ENCODE assay signal across 12 mouse cellular contexts in the genomic region with DNA sequence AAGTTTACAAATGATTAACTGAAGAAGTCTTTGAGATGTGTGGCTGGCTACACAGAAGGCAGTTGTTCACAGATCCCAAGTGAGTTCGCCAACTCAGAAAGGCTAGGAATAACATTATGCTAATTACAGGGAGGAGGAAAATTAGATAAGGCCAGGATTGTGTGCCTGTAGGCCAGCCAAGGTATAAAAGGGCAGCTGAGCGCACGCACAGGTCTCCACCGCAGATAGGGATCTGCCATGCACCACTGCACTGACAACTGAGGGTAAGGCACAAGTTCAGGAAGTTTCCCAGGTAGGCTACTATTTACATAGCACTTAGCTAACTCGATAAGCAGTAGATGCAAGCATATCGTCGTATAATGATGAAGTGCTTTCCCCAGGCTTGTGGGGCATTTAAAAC. TPM values are rescaled to one million over a fixed set of nuclear protein-coding genes. Genes with fewer than 3 reads are reported as not detected.
DNase-seq lines count a peak whose midpoint lies in the region; ATAC-seq and TF ChIP-seq lines count a peak whose summit lies in the region.
"Had no signal": no experiment of that assay in that cellular context is flagged by ENCODE, and none has a peak within 500 bp of the region (broad histone marks: within the 10 kb centered on the region; RNA-seq: fewer than 3 reads in every experiment).

No protein-coding gene starts in this region.

- H3K27me3 ChIP-seq in G1E (ENCODE audit: insufficient read depth, low read length) = peaks cover 6% of the 10 kb centered on the region; the same call in 1 of the 2 replicates
- H3K27me3 ChIP-seq in intestine, postnatal 0 days (replicated peaks; ENCODE audit: control insufficient read depth, insufficient read depth, low read length) = no peaks in the 10 kb centered on the region
- H3K27me3 ChIP-seq in liver, postnatal 0 days (ENCODE audit: insufficient read depth, low read length) = no peaks in the 10 kb centered on the region

- no peak overlapping the region for H3K9ac ChIP-seq in intestine, postnatal 0 days (ENCODE audit: low read depth, low read length)
- no peak overlapping the region for H3K9ac ChIP-seq in liver, postnatal 0 days (replicated peaks)

- peak overlapping the region; percentile 94 for H3K4me2 ChIP-seq in intestine, postnatal 0 days (replicated peaks; ENCODE audit: low read depth)
- H3K4me2 ChIP-seq in liver, postnatal 0 days (ENCODE audit: low read depth, low read length) = peak overlapping the region; percentile 81

- DNase-seq in kidney, adult 9 months = peak; percentile 24
- no peak for DNase-seq in kidney, postnatal 10 days
- no peak for DNase-seq in G1E (ENCODE audit: low spot score)
- peak; percentile 38 for DNase-seq in liver, postnatal 0 days
- no peak for DNase-seq in testis, postnatal 10 days (ENCODE audit: low spot score)
- DNase-seq in cerebellum, adult 9-11 months = no peak
- DNase-seq in retina, postnatal 1 day = no peak
- DNase-seq: heart, adult 18-20 months; right cerebral cortex, postnatal 4 days; thymus, adult 2 months had no signal

- H3K4me1 ChIP-seq in G1E (ENCODE audit: insufficient read depth, low read depth, low read length) = peaks cover 47% of the 10 kb centered on the region
- peaks cover 4% of the 10 kb centered on the region; the same call in 1 of the 2 replicates for H3K4me1 ChIP-seq in intestine, postnatal 0 days (replicated peaks; ENCODE audit: control insufficient read depth, insufficient read depth, low read length)
- peaks cover 27% of the 10 kb centered on the region for H3K4me1 ChIP-seq in liver, postnatal 0 days (ENCODE audit: insufficient read depth)

- 28% methylated on average over 7 of the region's 7 CpGs for WGBS in intestine, postnatal 0 days
- 43% methylated on average over 7 of the region's 7 CpGs for WGBS in liver, postnatal 0 days (ENCODE audit: insufficient replicate concordance)

- no peak for ATAC-seq in G1E (ENCODE audit: extremely low read depth, insufficient number of reproducible peaks, low FRiP score, poor library complexity, severe bottlenecking)
- ATAC-seq in intestine, postnatal 0 days = peak; percentile 80
- peak; percentile 57 for ATAC-seq in liver, postnatal 0 days
- ATAC-seq: CD4-positive, CD25-positive, alpha-beta regulatory T cell, adult 4 months had no signal

- H3K4me3 ChIP-seq in G1E (ENCODE audit: low read depth, low read length) = peak overlapping the region; percentile 15; the same call in 1 of the 2 replicates
- H3K4me3 ChIP-seq in intestine, postnatal 0 days (ENCODE audit: low read depth, low read length) = peak overlapping the region; percentile 5; the same call in 1 of the 2 replicates
- H3K4me3 ChIP-seq in liver, postnatal 0 days (ENCODE audit: low read depth, low read length) = no peak overlapping the region

- H3K9me3 ChIP-seq in G1E (replicated peaks) = peaks cover 7% of the 10 kb centered on the region
- no peaks in the 10 kb centered on the region for H3K9me3 ChIP-seq in intestine, postnatal 0 days (ENCODE audit: control insufficient read depth)
- no peaks in the 10 kb centered on the region for H3K9me3 ChIP-seq in liver, postnatal 0 days (ENCODE audit: low read length)

- TF ChIP-seq CTCF in G1E (IDR thresholded peaks at IDR 0.05; ENCODE audit: low read depth, low read length) = no peak
- TF ChIP-seq CTCF in intestine, postnatal 0 days (IDR thresholded peaks at IDR 0.05; ENCODE audit: low read depth) = no peak
- no peak for TF ChIP-seq CTCF in liver, postnatal 0 days (IDR thresholded peaks at IDR 0.05; ENCODE audit: low read depth)

- no peak for TF ChIP-seq EP300 in liver, postnatal 0 days (IDR thresholded peaks at IDR 0.05; ENCODE audit: low read depth)

- peaks cover 37% of the 10 kb centered on the region for H3K36me3 ChIP-seq in G1E (replicated peaks)
- peaks cover 11% of the 10 kb centered on the region for H3K36me3 ChIP-seq in intestine, postnatal 0 days (ENCODE audit: control insufficient read depth, insufficient read depth)
- H3K36me3 ChIP-seq in liver, postnatal 0 days (replicated peaks; ENCODE audit: insufficient read depth, low read length) = 0 out of 2 replicates have a peak, but pooled peaks cover 11% of the 10 kb centered on the region

- H3K27ac ChIP-seq in intestine, postnatal 0 days (ENCODE audit: low read depth, low read length) = peak overlapping the region; percentile 58
- H3K27ac ChIP-seq in liver, postnatal 0 days (ENCODE audit: low read depth) = peak overlapping the region; percentile 90

RNA-seq across cellular contexts. Expression of a gene that starts 3.6 kb away (rescaled TPM):
- total RNA-seq in G1E (2014; fragmentation: Nextera tagmentation) (209 and 257 TPM in 2 replicates), G1E (2017) (196 and 244 TPM in 2 replicates)
- 40.6 and 51.0 TPM in 2 replicates for polyA plus RNA-seq in G1E (2012)
- polyA plus RNA-seq in intestine, postnatal 0 days (2015; fragmentation: Nextera tagmentation; extraction: Ambion mirVana) = 51.2 and 62.5 TPM in 2 replicates
- polyA plus RNA-seq in liver, postnatal 0 days (2015; fragmentation: Nextera tagmentation; extraction: Ambion mirVana) = 42.5 and 43.9 TPM in 2 replicates

RNA-seq across cellular contexts. Expression of a gene that starts 49.6 kb away (rescaled TPM):
- total RNA-seq in G1E (2014; fragmentation: Nextera tagmentation) (1.5 and 6.7 TPM in 2 replicates), G1E (2017) (0.46 and 1.4 TPM in 2 replicates)
- polyA plus RNA-seq in G1E (2012) = not detected in 2 replicates
- not detected in 2 replicates for polyA plus RNA-seq in intestine, postnatal 0 days (2015; fragmentation: Nextera tagmentation; extraction: Ambion mirVana)
- polyA plus RNA-seq in liver, postnatal 0 days (2015; fragmentation: Nextera tagmentation; extraction: Ambion mirVana) = not detected in 2 replicates
- total RNA-seq: heart, adult 18-20 months had no signal

RNA-seq across cellular contexts. Expression of a gene that starts 53.3 kb away (rescaled TPM):
- total RNA-seq in G1E (2014; fragmentation: Nextera tagmentation) = 7.3 and 9.9 TPM in 2 replicates
- total RNA-seq in G1E (2017) = 15.7 and 17.2 TPM in 2 replicates
- polyA plus RNA-seq in G1E (2012) = 0.18 and 0.75 TPM in 2 replicates
- polyA plus RNA-seq in intestine, postnatal 0 days (2015; fragmentation: Nextera tagmentation; extraction: Ambion mirVana) = 0.35 and 0.52 TPM in 2 replicates
- 0.14 and 0.29 TPM in 2 replicates for polyA plus RNA-seq in liver, postnatal 0 days (2015; fragmentation: Nextera tagmentation; extraction: Ambion mirVana)

Comparison
In these comparisons a context has a peak if more than half of its experiments do, and no peak if none do; other contexts are left out.
1. DNase-seq: peak in kidney, adult 9 months (single experiment) and liver, postnatal 0 days (single experiment); none in kidney, postnatal 10 days (single experiment), G1E (single experiment), testis, postnatal 10 days (single experiment), cerebellum, adult 9-11 months (single experiment) and retina, postnatal 1 day (single experiment).